Mouse (Mus musculus): ENCODE results near the gene Mgl2. TPM values are rescaled to one million over a fixed set of nuclear protein-coding genes. Genes with fewer than 3 reads are reported as not detected.
"Not testable (repeated sequence)": the region's sequence is repeated elsewhere in the genome, so short reads cannot be mapped to it uniquely, and the experiment has no call there.

The Mgl2 gene
- total RNA-seq (2021) = under 1 TPM; 0.81 to 0.94 TPM
- long read RNA-seq, experiment 1, partial matches to known transcripts = 0 of 1 reads
- long read RNA-seq, experiment 1, other reads (novel, unspliced or antisense) = 0 of 1 reads
- long read RNA-seq, experiment 2 = 0 reads

DNA sequence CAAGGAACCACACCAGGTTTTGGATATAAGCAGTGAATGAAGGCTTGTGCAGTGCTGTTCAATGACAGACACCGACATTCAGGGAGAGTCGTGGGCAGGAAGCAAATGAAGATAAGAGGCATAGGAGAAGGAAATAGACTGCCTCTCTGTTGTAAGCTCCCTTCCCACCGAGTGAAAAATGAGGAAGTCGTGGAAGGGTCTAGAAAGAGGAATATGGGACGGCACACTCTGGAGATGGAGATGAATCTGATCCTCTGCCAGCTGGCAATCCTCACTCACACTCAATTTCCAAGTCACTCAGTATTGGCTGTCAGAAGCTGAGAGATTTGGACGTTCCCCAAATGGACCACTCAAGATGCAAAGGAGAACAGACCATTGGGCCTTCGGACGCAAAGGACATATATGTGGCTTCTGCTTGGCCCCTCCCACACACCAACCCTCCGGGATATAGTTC is at the start of gene Mgl2:
Mgl2 (plus strand) TSS at position 404 of the 454 bp plus-strand sequence.
- no peak for DNase-seq (ENCODE audit: extremely low spot score in 1 of 2, low spot score in 2 of 2)
- Histone ChIP-seq H3K27ac (no peak within 1 kb of the TSS), H3K4me3 (no peak within 1 kb of the TSS)
- TF ChIP-seq CTCF (IDR thresholded peaks at IDR 0.05) = no peak
- intact Hi-C loops (cut with DNase I) = no loop called here

DNA sequence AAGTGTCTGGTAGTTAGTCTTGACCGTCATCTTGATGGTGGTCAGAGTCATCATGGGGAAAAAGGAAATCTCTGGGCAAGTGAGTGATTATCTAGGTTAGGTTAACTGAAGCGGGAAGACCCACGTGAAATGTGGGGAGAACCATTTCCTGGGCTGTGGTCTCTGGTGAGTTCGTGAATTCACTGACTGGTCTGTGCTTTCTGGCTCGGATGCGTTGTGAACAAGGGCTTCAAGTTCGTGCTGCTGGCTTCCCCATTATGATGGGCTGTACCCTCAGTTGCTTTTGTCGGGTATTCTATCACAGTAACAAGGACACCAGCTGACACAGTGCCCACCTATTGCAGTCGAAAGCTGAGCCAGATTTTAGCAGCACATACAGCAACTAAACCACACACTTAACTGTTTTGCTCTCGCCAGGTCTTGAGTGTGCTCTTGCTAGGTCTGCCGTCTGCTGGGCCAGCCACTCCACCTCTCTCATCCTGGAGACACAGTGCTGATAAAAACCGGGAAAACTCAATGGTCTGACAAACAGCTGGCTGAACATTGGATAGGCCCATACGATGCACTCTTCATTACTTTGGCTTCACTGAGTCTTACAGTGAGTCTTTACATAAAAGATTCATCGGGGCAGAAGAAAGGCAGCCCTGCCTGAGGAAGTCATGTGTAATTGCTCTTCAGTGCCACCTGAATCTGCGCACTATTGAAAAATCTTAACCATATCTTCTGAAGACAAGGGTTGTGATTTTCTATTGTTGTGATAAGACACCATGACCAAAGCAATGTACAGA is 49.1 kb upstream of the Mgl2 start:
- Histone ChIP-seq H3K27ac (no peak overlapping the region), H3K4me3 (no peak overlapping the region)
- intact Hi-C loops (cut with DNase I) = no loop called here
- TF ChIP-seq CTCF (IDR thresholded peaks at IDR 0.05) = no peak
- DNase-seq (ENCODE audit: extremely low spot score in 1 of 2, low spot score in 2 of 2) = no peak

DNA sequence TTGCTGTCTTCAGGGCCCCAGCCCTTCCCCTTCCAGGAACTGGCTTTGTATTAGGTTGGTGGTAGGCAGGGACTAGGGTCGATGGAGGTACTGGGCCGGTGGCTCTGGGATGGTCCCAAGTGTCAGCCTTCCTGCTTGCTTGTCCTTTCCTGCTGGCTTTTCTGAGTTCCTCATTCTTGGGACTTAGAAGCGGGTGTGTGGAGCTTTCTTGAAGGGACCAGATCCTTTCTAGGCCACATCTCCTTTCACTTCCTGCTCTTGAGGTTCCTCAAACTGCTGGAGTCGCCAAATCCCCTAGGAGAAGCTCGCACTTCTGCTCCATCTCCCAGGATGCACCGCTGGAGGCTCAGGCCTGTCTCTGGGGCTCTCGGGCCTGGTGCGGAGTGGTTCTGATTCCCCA is 45.6 kb upstream of the Mgl2 start:
- no peak overlapping the region for H3K4me3 ChIP-seq
- no peak for DNase-seq (ENCODE audit: extremely low spot score in 1 of 2, low spot score in 2 of 2)
- intact Hi-C loops (cut with DNase I) = no loop called here
- no peak overlapping the region for H3K27ac ChIP-seq
- TF ChIP-seq CTCF (IDR thresholded peaks at IDR 0.05) = no peak

DNA sequence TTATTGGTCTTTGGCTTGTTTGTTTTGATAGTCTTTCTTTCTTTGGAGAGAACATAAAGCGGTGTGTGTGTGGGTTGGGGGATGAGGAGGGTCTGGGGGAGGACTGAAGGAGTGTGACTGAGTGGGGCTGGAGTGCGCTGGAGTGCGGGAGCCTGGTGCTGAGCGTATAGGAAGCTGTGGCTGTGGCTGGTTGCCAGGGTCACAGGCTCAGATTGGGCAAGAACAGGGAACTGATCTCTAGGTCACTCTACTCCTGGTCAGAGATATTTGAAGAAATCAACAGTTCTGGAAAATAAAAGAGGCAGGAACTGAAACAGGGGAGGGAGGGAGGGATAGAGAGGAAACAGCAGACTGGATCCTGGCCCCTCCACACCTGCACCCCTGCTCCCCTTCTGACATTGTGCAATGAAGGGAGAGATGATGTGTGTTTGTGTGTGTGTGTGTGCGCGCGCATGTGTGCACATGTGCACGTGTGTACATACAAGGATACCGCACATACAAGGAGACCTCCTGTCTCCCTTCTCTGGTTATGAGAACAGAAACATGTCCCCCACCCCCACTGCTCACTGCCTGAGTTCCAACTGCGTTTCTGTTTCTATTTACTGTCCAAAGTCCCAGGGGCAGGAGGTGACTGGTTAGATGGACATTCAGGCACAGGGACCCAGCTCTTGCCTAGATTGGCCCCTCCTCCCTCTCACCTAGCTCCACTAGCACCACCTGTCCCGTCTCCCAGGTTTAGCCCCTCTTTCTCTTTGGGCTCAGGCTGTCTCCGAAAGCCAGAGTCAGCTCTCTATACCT is 37.9 kb upstream of the Mgl2 start, which contains the start of gene Asgr2:
Asgr2 (plus strand) TSS at position 659 of the 798 bp plus-strand sequence.
- Histone ChIP-seq H3K4me3 (no peak within 1 kb of the TSS), H3K27ac (no peak within 1 kb of the TSS)
- TF ChIP-seq CTCF (IDR thresholded peaks at IDR 0.05) = no peak
- intact Hi-C loops (cut with DNase I) = no loop called here
- no peak for DNase-seq (ENCODE audit: extremely low spot score in 1 of 2, low spot score in 2 of 2)

DNA sequence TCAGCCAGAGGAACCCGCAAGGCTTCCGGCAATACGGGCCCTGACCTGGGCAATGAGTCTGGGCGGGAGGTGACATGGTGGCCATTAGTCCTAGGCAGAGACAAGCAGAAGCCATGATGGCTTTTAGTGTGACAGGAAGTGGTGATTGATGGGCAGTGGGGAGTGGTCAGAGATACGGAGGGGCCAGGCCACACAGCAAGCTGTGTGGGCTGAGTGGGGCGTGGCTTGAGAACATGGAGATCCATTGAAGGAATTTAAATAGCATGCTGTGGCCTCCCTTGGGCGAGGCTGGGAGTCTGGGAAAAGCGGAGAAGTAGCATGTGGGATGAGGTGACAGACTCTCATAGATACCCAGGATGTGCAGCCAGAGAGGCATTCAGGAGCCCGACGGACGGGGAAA is 32.7 kb upstream of the Mgl2 start:
- no peak for TF ChIP-seq CTCF (IDR thresholded peaks at IDR 0.05)

DNA sequence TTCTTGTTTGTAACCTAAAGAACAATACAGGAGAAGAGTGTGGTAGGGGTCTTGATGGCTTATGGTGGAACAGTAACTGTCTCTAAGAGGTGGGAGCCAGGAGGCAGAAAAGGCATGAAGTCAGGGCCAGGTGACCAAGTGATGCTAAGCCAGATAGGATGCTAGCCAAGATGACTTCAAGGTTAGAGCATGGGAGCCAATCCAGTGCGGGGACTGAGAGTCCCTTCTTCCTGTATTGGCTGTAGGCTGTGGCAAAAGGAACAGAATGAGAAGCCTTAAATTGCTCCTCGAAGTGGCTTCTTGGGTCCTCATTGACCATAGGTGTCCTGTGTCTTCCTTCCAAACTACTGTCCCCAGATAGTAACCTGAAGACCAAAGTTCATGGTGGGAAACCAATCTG is 31.0 kb upstream of the Mgl2 start:
- intact Hi-C loops (cut with DNase I) = no loop called here
- TF ChIP-seq CTCF (IDR thresholded peaks at IDR 0.05) = no peak
- Histone ChIP-seq H3K4me3 (no peak overlapping the region), H3K27ac (no peak overlapping the region)
- no peak for DNase-seq (ENCODE audit: extremely low spot score in 1 of 2, low spot score in 2 of 2)

More for the DNA sequence above, 32.7 kb upstream of the Mgl2 start:
- no peak for DNase-seq (ENCODE audit: extremely low spot score in 1 of 2, low spot score in 2 of 2)
- intact Hi-C loops (cut with DNase I) = no loop called here
- Histone ChIP-seq H3K27ac (no peak overlapping the region), H3K4me3 (no peak overlapping the region)

DNA sequence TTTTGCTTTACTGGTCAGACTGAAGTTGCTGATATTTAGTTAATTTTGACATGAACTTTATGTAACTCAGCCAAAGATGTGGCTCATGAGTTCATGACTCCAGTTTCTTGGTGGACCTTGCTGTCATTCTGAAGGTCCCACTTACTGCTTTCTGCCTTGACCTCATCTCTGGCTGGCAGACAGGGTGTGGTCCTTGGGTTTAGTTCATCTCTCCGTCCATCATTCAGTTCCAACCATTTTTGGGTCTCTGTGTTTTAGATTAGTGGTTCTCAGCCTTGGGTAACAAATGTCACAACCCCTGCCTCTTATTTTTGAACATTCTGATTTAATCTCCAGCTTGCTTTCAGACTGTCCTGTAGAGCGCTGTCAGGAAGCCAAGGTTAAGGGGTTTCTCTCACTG is 30.3 kb upstream of the Mgl2 start:
- DNase-seq (ENCODE audit: extremely low spot score in 1 of 2, low spot score in 2 of 2) = no peak
- TF ChIP-seq CTCF (IDR thresholded peaks at IDR 0.05) = no peak
- intact Hi-C loops (cut with DNase I) = no loop called here
- no peak overlapping the region for H3K4me3 ChIP-seq
- H3K27ac ChIP-seq = no peak overlapping the region

DNA sequence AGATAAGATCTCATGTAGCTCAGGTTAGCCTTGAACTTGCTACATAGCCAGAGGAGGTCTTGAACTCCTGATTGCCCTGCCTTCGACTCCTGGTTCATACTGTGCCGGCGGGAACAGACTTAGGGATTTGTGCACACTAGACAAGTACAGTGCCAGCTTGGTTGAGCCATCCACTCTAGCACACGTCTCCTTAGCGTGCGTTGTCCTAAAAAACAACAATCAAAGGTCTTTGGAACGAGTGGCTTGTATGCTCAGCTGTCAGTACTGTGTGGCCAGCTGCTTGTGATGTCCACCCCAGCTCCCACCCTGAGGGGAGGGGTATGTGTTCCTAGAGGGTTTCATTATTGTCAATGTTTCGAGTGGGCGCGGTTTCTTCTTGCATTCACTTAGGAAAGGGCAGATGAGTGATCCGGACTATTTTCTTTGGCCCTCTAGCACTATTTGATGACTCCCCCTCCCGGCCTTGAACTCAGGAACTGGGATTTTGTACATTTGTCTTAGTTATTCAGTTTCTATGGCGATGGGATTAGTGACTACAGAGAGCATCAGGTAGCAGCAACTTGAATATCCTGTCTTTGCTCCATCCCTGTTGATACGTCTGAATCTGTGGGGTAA is 26.3 kb upstream of the Mgl2 start:
- no peak for TF ChIP-seq CTCF (IDR thresholded peaks at IDR 0.05)
- no peak overlapping the region for H3K4me3 ChIP-seq
- no peak overlapping the region for H3K27ac ChIP-seq
- intact Hi-C loops (cut with DNase I) = no loop called here
- no peak for DNase-seq (ENCODE audit: extremely low spot score in 1 of 2, low spot score in 2 of 2)

DNA sequence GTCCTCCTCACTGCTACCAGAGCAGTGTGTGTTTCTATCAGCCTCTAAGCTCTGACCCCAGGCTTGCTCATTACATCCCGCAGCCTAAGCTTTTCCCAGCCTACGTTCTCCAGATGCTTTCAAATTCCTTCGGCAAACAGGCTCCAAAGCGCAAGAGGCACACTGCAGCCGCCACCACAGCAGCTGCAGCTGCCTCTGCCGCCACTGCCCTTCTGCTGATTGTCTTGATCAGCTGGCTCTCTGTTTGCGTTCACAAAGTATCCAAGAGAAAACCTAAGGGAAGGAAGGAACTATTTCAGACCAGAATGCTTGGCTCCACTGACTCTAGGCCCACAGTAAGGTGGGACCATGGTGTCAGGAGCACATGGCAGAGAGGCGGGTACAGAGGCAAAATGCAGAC is 23.0 kb upstream of the Mgl2 start:
- intact Hi-C loops (cut with DNase I) = no loop called here
- TF ChIP-seq CTCF (IDR thresholded peaks at IDR 0.05) = no peak
- no peak overlapping the region for H3K4me3 ChIP-seq
- H3K27ac ChIP-seq = no peak overlapping the region
- DNase-seq (ENCODE audit: extremely low spot score in 1 of 2, low spot score in 2 of 2) = no peak

DNA sequence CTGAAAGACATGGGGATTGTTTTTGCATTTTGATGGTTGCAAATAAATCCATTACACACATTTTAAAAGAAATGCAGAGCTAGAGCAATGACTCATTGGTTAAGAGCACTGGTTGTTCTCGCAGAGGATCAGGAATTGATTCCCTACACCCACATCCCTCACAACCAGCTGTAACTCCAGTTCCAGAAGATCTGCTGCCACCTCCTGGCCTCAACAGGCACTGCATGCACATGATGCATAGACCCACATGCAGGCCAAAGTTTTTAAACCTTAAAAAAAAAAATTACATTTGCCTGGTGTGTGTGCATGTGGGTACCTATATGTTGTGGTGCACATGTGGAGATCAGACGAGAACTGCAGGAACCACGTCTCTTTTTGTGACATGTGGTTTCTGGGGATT is 20.0 kb upstream of the Mgl2 start:
- no peak overlapping the region for H3K4me3 ChIP-seq
- intact Hi-C loops (cut with DNase I) = loop anchor here (2.0 kb wide), 1 partner anchor 35 kb away; no protein-coding TSS in a partner anchor
- no peak overlapping the region for H3K27ac ChIP-seq
- no peak for DNase-seq (ENCODE audit: extremely low spot score in 1 of 2, low spot score in 2 of 2)
- peak; percentile 53 for TF ChIP-seq CTCF (IDR thresholded peaks at IDR 0.05)

DNA sequence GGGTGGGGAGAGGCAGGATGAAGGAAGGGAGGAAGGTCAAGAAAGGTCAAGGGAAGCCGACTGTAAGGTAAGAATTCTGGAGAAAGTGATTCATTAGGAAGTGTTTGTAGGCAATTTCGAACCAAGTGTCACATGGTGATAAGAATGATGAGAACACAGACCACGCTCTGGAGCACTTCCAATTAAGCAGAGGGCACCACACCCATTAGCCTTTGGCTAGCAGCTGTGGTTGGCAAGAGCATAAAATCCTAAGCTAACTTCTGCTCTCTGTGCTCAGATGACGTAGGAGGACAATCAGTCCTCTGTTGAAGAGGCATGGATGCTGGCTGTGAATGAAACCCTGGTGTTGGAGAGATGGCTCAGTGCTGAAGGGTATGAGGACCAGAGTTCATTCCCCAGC is 15.6 kb upstream of the Mgl2 start:
- H3K4me3 ChIP-seq = no peak overlapping the region
- no peak overlapping the region for H3K27ac ChIP-seq
- DNase-seq (ENCODE audit: extremely low spot score in 1 of 2, low spot score in 2 of 2) = no peak
- no peak for TF ChIP-seq CTCF (IDR thresholded peaks at IDR 0.05)
- intact Hi-C loops (cut with DNase I) = no loop called here

DNA sequence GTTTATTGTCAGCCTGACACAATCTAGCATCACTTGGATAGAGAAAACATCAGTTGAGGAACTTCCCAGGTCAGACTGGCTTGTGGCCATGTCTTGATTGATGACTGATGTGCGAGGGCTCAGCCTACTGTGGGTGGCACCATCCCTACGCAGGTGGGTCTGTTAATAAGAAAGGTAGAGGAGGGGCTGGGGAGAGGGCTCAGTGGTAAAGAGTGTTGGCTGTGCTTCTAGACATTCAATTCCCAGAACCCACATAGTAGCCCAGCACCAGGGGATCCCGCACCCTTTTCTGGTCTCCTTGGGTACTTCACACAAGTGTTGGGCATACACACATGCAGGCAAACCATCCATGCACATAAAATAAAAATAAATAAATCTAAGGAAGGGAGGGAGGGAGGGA is 14.2 kb upstream of the Mgl2 start:
- H3K27ac ChIP-seq = no peak overlapping the region
- no peak for TF ChIP-seq CTCF (IDR thresholded peaks at IDR 0.05)
- no peak for DNase-seq (ENCODE audit: extremely low spot score in 1 of 2, low spot score in 2 of 2)
- H3K4me3 ChIP-seq = no peak overlapping the region
- intact Hi-C loops (cut with DNase I) = no loop called here

DNA sequence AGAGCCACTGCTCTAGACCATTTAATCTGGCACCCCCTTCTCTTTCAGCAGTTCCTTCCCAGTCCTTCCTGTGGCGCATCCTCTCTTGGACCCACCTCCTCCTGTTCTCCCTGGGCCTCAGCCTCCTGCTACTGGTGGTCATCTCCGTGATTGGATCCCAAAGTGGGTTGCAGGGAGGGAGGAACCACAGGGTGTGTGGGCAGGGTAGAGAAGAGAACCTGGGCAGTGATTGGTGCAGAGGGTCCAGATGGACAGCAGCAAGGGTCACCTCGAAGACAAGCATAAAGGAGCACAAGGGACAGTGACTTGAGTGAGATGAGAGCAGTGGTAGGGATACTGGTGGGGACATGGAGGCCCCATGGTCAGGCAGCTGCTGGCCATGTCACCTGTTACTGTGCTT is 4.9 kb downstream of the Mgl2 start:
- DNase-seq (ENCODE audit: extremely low spot score in 1 of 2, low spot score in 2 of 2); H3K27ac ChIP-seq; intact Hi-C loops (cut with DNase I); H3K4me3 ChIP-seq: not testable (repeated sequence)

DNA sequence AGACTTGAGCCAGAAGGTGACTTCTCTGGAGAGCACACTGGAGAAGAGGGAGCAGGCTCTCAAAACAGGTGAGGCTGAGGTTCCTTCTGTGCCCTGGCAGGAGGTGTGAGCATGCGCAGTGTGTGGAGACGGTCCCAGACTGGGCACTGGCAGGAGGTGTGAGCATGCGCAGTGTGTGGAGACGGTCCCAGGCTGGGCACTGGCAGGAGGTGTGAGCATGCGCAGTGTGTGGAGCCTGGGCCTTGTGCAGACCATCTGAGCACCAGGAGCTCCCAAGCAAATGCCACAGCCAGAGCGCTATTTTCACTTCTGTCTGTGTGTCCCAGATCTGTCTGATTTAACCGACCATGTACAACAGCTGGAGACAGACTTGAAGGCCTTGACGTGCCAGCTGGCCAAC is 5.8 kb downstream of the Mgl2 start:
- H3K27ac ChIP-seq; intact Hi-C loops (cut with DNase I); H3K4me3 ChIP-seq; DNase-seq (ENCODE audit: extremely low spot score in 1 of 2, low spot score in 2 of 2): not testable (repeated sequence)
